Mouse (Mus musculus): ENCODE data around the gene Tulp1. TPM values are rescaled to one million over a fixed set of nuclear protein-coding genes. Genes with fewer than 3 reads are reported as not detected.
A peak's percentile ranks its signal among the peaks of the same experiment; 100 is the strongest.

Tulp1 gene
- polyA plus RNA-seq, 1 experiment from 2014 or later: 3.3 TPM

GRCm38 (mm10) chr17:28374494-28374893 lies 9.5 kb upstream of the Tulp1 start:
- Histone ChIP-seq H3K36me3 (ENCODE audit: control insufficient read depth, insufficient read depth, low read length) (no peaks in the 10 kb centered on the region), H3K27ac (ENCODE audit: low read depth, low read length) (no peak overlapping the region), H3K4me3 (ENCODE audit: low read depth, low read length) (no peak overlapping the region), H3K4me2 (ENCODE audit: low read depth) (no peak overlapping the region), H3K9me3 (ENCODE audit: control insufficient read depth, low read length) (no peaks in the 10 kb centered on the region), H3K9ac (ENCODE audit: low read length) (no peak overlapping the region), H3K27me3 (ENCODE audit: control insufficient read depth, insufficient read depth, low read length) (peaks cover 19% of the 10 kb centered on the region), H3K4me1 (ENCODE audit: control insufficient read depth, insufficient read depth, low read length) (no peaks in the 10 kb centered on the region)
- no peak for ATAC-seq (ENCODE audit: insufficient read depth, low FRiP score, low TSS enrichment)
- DNase-seq (ENCODE audit: low spot score): no peak
- WGBS: 16% methylated on average over 16 of the region's 16 CpGs

GRCm38 (mm10) chr17:28373821-28374220 lies 8.8 kb upstream of the Tulp1 start:
- Histone ChIP-seq H3K4me2 (ENCODE audit: low read depth) (no peak overlapping the region), H3K9ac (ENCODE audit: low read length) (no peak overlapping the region), H3K4me3 (ENCODE audit: low read depth, low read length) (no peak overlapping the region), H3K27ac (ENCODE audit: low read depth, low read length) (no peak overlapping the region), H3K36me3 (ENCODE audit: control insufficient read depth, insufficient read depth, low read length) (no peaks in the 10 kb centered on the region), H3K4me1 (ENCODE audit: control insufficient read depth, insufficient read depth, low read length) (no peaks in the 10 kb centered on the region), H3K27me3 (ENCODE audit: control insufficient read depth, insufficient read depth, low read length) (peaks cover 19% of the 10 kb centered on the region), H3K9me3 (ENCODE audit: control insufficient read depth, low read length) (no peaks in the 10 kb centered on the region)
- DNase-seq (ENCODE audit: low spot score) (peak; percentile 61), ATAC-seq (ENCODE audit: insufficient read depth, low FRiP score, low TSS enrichment) (no peak)
- 15% methylated on average over 10 of the region's 10 CpGs for WGBS

- 75% methylated on average over 1 of the region's 1 CpGs for WGBS
- Histone ChIP-seq H3K27me3 (ENCODE audit: control insufficient read depth, insufficient read depth, low read length) (peaks cover 19% of the 10 kb centered on the region), H3K36me3 (ENCODE audit: control insufficient read depth, insufficient read depth, low read length) (no peaks in the 10 kb centered on the region), H3K27ac (ENCODE audit: low read depth, low read length) (no peak overlapping the region), H3K9ac (ENCODE audit: low read length) (no peak overlapping the region), H3K4me3 (ENCODE audit: low read depth, low read length) (no peak overlapping the region), H3K4me2 (ENCODE audit: low read depth) (no peak overlapping the region), H3K4me1 (ENCODE audit: control insufficient read depth, insufficient read depth, low read length) (no peaks in the 10 kb centered on the region), H3K9me3 (ENCODE audit: control insufficient read depth, low read length) (no peaks in the 10 kb centered on the region)
- ATAC-seq (ENCODE audit: insufficient read depth, low FRiP score, low TSS enrichment): no peak
- DNase-seq (ENCODE audit: low spot score): no peak
These were observed 6.9 kb upstream of the Tulp1 start for GRCm38 (mm10) chr17:28371941-28372340.

- no peaks in the 10 kb centered on the region for H3K4me1 ChIP-seq (ENCODE audit: control insufficient read depth, insufficient read depth, low read length)
- no peaks in the 10 kb centered on the region for H3K36me3 ChIP-seq (ENCODE audit: control insufficient read depth, insufficient read depth, low read length)
- H3K27me3 ChIP-seq (ENCODE audit: control insufficient read depth, insufficient read depth, low read length): peaks cover 19% of the 10 kb centered on the region
- no peak overlapping the region for H3K27ac ChIP-seq (ENCODE audit: low read depth, low read length)
- no peak overlapping the region for H3K4me2 ChIP-seq (ENCODE audit: low read depth)
- ATAC-seq (ENCODE audit: insufficient read depth, low FRiP score, low TSS enrichment) (no peak), DNase-seq (ENCODE audit: low spot score) (no peak)
- no peak overlapping the region for H3K9ac ChIP-seq (ENCODE audit: low read length)
- WGBS: 64% methylated on average over 2 of the region's 2 CpGs
- H3K9me3 ChIP-seq (ENCODE audit: control insufficient read depth, low read length): no peaks in the 10 kb centered on the region
- no peak overlapping the region for H3K4me3 ChIP-seq (ENCODE audit: low read depth, low read length)
These were observed 6.3 kb upstream of the Tulp1 start for GRCm38 (mm10) chr17:28371286-28371685.

- no peaks in the 10 kb centered on the region for H3K36me3 ChIP-seq (ENCODE audit: control insufficient read depth, insufficient read depth, low read length)
- ATAC-seq (ENCODE audit: insufficient read depth, low FRiP score, low TSS enrichment) (no peak), DNase-seq (ENCODE audit: low spot score) (no peak)
- H3K4me1 ChIP-seq (ENCODE audit: control insufficient read depth, insufficient read depth, low read length): peaks cover 2% of the 10 kb centered on the region; the same call in 1 of the 2 replicates
- WGBS: 78% methylated on average over 5 of the region's 5 CpGs
- H3K4me2 ChIP-seq (ENCODE audit: low read depth): no peak overlapping the region
- H3K27ac ChIP-seq (ENCODE audit: low read depth, low read length): no peak overlapping the region
- H3K9ac ChIP-seq (ENCODE audit: low read length): no peak overlapping the region
- peaks cover 19% of the 10 kb centered on the region for H3K27me3 ChIP-seq (ENCODE audit: control insufficient read depth, insufficient read depth, low read length)
- H3K9me3 ChIP-seq (ENCODE audit: control insufficient read depth, low read length): no peaks in the 10 kb centered on the region
- no peak overlapping the region for H3K4me3 ChIP-seq (ENCODE audit: low read depth, low read length)
These were observed 4.0 kb upstream of the Tulp1 start for GRCm38 (mm10) chr17:28369056-28369455.

GRCm38 (mm10) chr17:28368449-28368848 lies 3.4 kb upstream of the Tulp1 start:
- Histone ChIP-seq H3K4me3 (ENCODE audit: low read depth, low read length) (no peak overlapping the region), H3K9ac (ENCODE audit: low read length) (no peak overlapping the region), H3K27ac (ENCODE audit: low read depth, low read length) (no peak overlapping the region), H3K4me2 (ENCODE audit: low read depth) (no peak overlapping the region), H3K36me3 (ENCODE audit: control insufficient read depth, insufficient read depth, low read length) (no peaks in the 10 kb centered on the region), H3K27me3 (ENCODE audit: control insufficient read depth, insufficient read depth, low read length) (peaks cover 24% of the 10 kb centered on the region), H3K9me3 (ENCODE audit: control insufficient read depth, low read length) (no peaks in the 10 kb centered on the region), H3K4me1 (ENCODE audit: control insufficient read depth, insufficient read depth, low read length) (peaks cover 3% of the 10 kb centered on the region; the same call in 1 of the 2 replicates)
- ATAC-seq (ENCODE audit: insufficient read depth, low FRiP score, low TSS enrichment) (no peak), DNase-seq (ENCODE audit: low spot score) (peak; percentile 80)
- WGBS: 5% methylated on average over 13 of the region's 13 CpGs

GRCm38 (mm10) chr17:28363507-28363906 lies 1.5 kb downstream of the Tulp1 start:
- Histone ChIP-seq H3K9ac (ENCODE audit: low read length) (no peak overlapping the region), H3K27me3 (ENCODE audit: control insufficient read depth, insufficient read depth, low read length) (peaks cover 58% of the 10 kb centered on the region), H3K4me3 (ENCODE audit: low read depth, low read length) (no peak overlapping the region), H3K36me3 (ENCODE audit: control insufficient read depth, insufficient read depth, low read length) (no peaks in the 10 kb centered on the region), H3K4me2 (ENCODE audit: low read depth) (no peak overlapping the region), H3K27ac (ENCODE audit: low read depth, low read length) (no peak overlapping the region), H3K4me1 (ENCODE audit: control insufficient read depth, insufficient read depth, low read length) (peaks cover 7% of the 10 kb centered on the region; the same call in 1 of the 2 replicates), H3K9me3 (ENCODE audit: control insufficient read depth, low read length) (no peaks in the 10 kb centered on the region)
- ATAC-seq (ENCODE audit: insufficient read depth, low FRiP score, low TSS enrichment) (no peak), DNase-seq (ENCODE audit: low spot score) (no peak)
- 1% methylated on average over 6 of the region's 6 CpGs for WGBS

GRCm38 (mm10) chr17:28362653-28363292 lies 2.2 kb downstream of the Tulp1 start:
- Histone ChIP-seq H3K9me3 (ENCODE audit: control insufficient read depth, low read length) (no peaks in the 10 kb centered on the region), H3K27ac (ENCODE audit: low read depth, low read length) (no peak overlapping the region), H3K4me2 (ENCODE audit: low read depth) (peak overlapping the region; percentile 50), H3K4me1 (ENCODE audit: control insufficient read depth, insufficient read depth, low read length) (peaks cover 7% of the 10 kb centered on the region; the same call in 1 of the 2 replicates), H3K4me3 (ENCODE audit: low read depth, low read length) (peak overlapping the region; percentile 22), H3K9ac (ENCODE audit: low read length) (peak overlapping the region; percentile 39; the same call in 1 of the 2 replicates), H3K36me3 (ENCODE audit: control insufficient read depth, insufficient read depth, low read length) (no peaks in the 10 kb centered on the region), H3K27me3 (ENCODE audit: control insufficient read depth, insufficient read depth, low read length) (peaks cover 62% of the 10 kb centered on the region)
- ATAC-seq (ENCODE audit: insufficient read depth, low FRiP score, low TSS enrichment) (no peak), DNase-seq (ENCODE audit: low spot score) (peak; percentile 45)
- WGBS: under 1% methylated on average over 24 of the region's 25 CpGs

Data from neural tube, embryonic 11.5 days (tissue).